28 mouse cellular contexts compared by ENCODE assay signal in the genomic region with DNA sequence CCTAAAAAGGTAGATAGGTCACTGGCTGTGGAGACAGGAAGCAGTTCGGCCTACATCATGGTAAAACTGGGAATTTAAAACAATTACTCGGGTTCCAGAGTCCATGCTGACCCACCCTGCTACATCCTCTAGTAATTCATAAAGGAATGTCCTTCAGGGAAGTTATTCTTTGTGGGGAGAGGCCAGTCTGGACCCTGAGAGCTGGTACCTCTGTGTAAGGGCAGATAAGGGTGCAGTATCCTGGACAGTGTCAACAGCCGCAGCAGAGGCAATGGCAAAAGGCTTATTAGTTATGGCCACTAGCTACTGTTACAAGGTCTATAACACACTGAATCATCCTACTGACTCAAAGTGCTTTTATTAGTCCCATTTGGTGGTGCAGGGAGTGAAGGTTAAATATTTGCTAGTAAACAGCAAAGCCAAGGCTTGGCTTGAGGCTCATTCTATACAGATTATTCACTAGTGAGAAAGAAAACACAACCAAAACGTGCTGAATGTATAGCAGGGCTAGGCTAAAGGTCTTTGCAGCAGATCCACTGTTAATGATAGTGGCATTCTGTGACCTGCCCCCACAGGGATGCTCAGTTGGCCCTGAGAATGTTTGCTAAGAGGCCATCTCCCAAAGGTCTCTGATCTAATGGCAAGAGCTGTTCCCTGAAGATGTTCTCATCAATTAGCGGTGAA. TPM values are rescaled to one million over a fixed set of nuclear protein-coding genes. Genes with fewer than 3 reads are reported as not detected.
DNase-seq lines count a peak whose midpoint lies in the region; ATAC-seq and TF ChIP-seq lines count a peak whose summit lies in the region.
"Had no signal": no experiment of that assay in that cellular context is flagged by ENCODE, and none has a peak within 500 bp of the region (broad histone marks: within the 10 kb centered on the region; RNA-seq: fewer than 3 reads in every experiment).

No protein-coding gene starts in this region.

- H3K9ac ChIP-seq in kidney, embryonic 15.5 days: no peak overlapping the region
- no peak overlapping the region for H3K9ac ChIP-seq in intestine, postnatal 0 days (ENCODE audit: low read depth, low read length)
- H3K9ac ChIP-seq: embryonic facial prominence, embryonic 13.5 days; forebrain, embryonic 12.5 days; forebrain, embryonic 15.5 days; heart, embryonic 12.5 days; heart, embryonic 15.5 days; hindbrain, embryonic 13.5 days had no signal

- 0 out of 2 replicates have a peak overlapping the region, but pooled peaks have one; percentile 19 for H3K27ac ChIP-seq in kidney, embryonic 15.5 days
- peak overlapping the region; percentile 7; the same call in 1 of the 2 replicates for H3K27ac ChIP-seq in intestine, postnatal 0 days (ENCODE audit: low read depth, low read length)
- H3K27ac ChIP-seq: embryonic facial prominence, embryonic 10.5 days; embryonic facial prominence, embryonic 13.5 days; forebrain, embryonic 12.5 days; forebrain, embryonic 15.5 days; heart, embryonic 15.5 days; hindbrain, embryonic 10.5 days; hindbrain, embryonic 13.5 days had no signal

- no peak overlapping the region for H3K4me3 ChIP-seq in kidney, embryonic 15.5 days (replicated peaks)
- no peak overlapping the region for H3K4me3 ChIP-seq in C2C12 (ENCODE audit: insufficient read depth, poor library complexity, severe bottlenecking)
- no peak overlapping the region for H3K4me3 ChIP-seq in intestine, postnatal 0 days (ENCODE audit: low read depth, low read length)
- H3K4me3 ChIP-seq: embryonic facial prominence, embryonic 10.5 days; embryonic facial prominence, embryonic 13.5 days; erythroblast, embryonic 14.5 days; forebrain, embryonic 12.5 days; forebrain, embryonic 15.5 days; heart, embryonic 12.5 days; heart, embryonic 15.5 days; hindbrain, embryonic 10.5 days; hindbrain, embryonic 13.5 days had no signal

- CTCF ChIA-PET in Patski (lab: Charles Lee): interaction anchor here (0.9 to 1.5 kb wide), 4 partner anchors 13 to 81 kb away, joined by 3 to 5 read pairs (median 4); no protein-coding TSS in a partner anchor

- H3ac ChIP-seq in C2C12 (ENCODE audit: control insufficient read depth, insufficient read length, low read depth): no peak overlapping the region

- in situ Hi-C loops in Patski (cut with MboI; ENCODE audit: low pct_unique_long_range_greater_than_20kb): no loop called here

- DNase-seq in kidney, adult 18-20 months: no peak
- peak; percentile 33 for DNase-seq in Patski (ENCODE audit: low read depth, low spot score)
- no peak for DNase-seq in right cerebral cortex, postnatal 14 days
- no peak for DNase-seq in ovary, postnatal 14 days (ENCODE audit: low spot score)
- DNase-seq in right cerebral cortex, adult 18-20 months: no peak
- DNase-seq: adrenal gland, adult 8-10 months; cerebellum, adult 11 months; cerebellum, adult 2 months; cerebellum, adult 9-11 months; cerebellum, postnatal 25 days; embryo, embryonic 11 days; gastrocnemius, postnatal 25 days; heart, adult 18-20 months; heart, postnatal 10 days; heart, postnatal 36 days had no signal

- no peaks in the 10 kb centered on the region for H3K27me3 ChIP-seq in kidney, embryonic 15.5 days
- H3K27me3 ChIP-seq in C2C12 (ENCODE audit: control insufficient read depth, insufficient read depth, insufficient read length): no peaks in the 10 kb centered on the region
- no peaks in the 10 kb centered on the region for H3K27me3 ChIP-seq in Patski
- no peaks in the 10 kb centered on the region for H3K27me3 ChIP-seq in intestine, postnatal 0 days (replicated peaks; ENCODE audit: control insufficient read depth, insufficient read depth, low read length)
- H3K27me3 ChIP-seq: embryonic facial prominence, embryonic 13.5 days; forebrain, embryonic 12.5 days; forebrain, embryonic 15.5 days; heart, embryonic 12.5 days; heart, embryonic 15.5 days; hindbrain, embryonic 13.5 days had no signal

- H3K79me3 ChIP-seq in C2C12 (ENCODE audit: low read depth): no peaks in the 10 kb centered on the region

- no peaks in the 10 kb centered on the region; the same call in 1 of the 2 replicates for H3K4me1 ChIP-seq in kidney, embryonic 15.5 days
- no peaks in the 10 kb centered on the region for H3K4me1 ChIP-seq in intestine, postnatal 0 days (replicated peaks; ENCODE audit: control insufficient read depth, insufficient read depth, low read length)
- H3K4me1 ChIP-seq: embryonic facial prominence, embryonic 10.5 days; embryonic facial prominence, embryonic 13.5 days; forebrain, embryonic 12.5 days; forebrain, embryonic 15.5 days; hindbrain, embryonic 10.5 days; hindbrain, embryonic 13.5 days had no signal

- TF ChIP-seq CTCF in C2C12 (IDR thresholded peaks at IDR 0.05; ENCODE audit: control insufficient read depth, insufficient read depth, insufficient read length): no peak
- TF ChIP-seq CTCF in Patski (IDR thresholded peaks at IDR 0.05): no peak
- no peak for TF ChIP-seq CTCF in intestine, postnatal 0 days (IDR thresholded peaks at IDR 0.05; ENCODE audit: low read depth)

- no peak overlapping the region for H3K4me2 ChIP-seq in kidney, embryonic 15.5 days
- no peak overlapping the region for H3K4me2 ChIP-seq in intestine, postnatal 0 days (replicated peaks; ENCODE audit: low read depth)
- H3K4me2 ChIP-seq: embryonic facial prominence, embryonic 13.5 days; forebrain, embryonic 12.5 days; forebrain, embryonic 15.5 days; heart, embryonic 12.5 days; heart, embryonic 15.5 days; hindbrain, embryonic 13.5 days had no signal

- POLR2A ChIA-PET in Patski (lab: Charles Lee): interaction anchor here (1.2 kb wide), 1 partner anchor 11 kb away, joined by 3 read pairs; no protein-coding TSS in a partner anchor

- WGBS in kidney, embryonic 15.5 days: 75% methylated on average over 5 of the region's 5 CpGs
- 56% methylated on average over 5 of the region's 5 CpGs for WGBS in intestine, postnatal 0 days

- H3K36me3 ChIP-seq in kidney, embryonic 15.5 days: peaks cover 69% of the 10 kb centered on the region
- peaks cover 27% of the 10 kb centered on the region for H3K36me3 ChIP-seq in C2C12 (ENCODE audit: control insufficient read depth, insufficient read depth)
- H3K36me3 ChIP-seq in intestine, postnatal 0 days (ENCODE audit: control insufficient read depth, insufficient read depth): peaks cover 5% of the 10 kb centered on the region; the same call in 1 of the 2 replicates

- ATAC-seq in kidney, embryonic 15.5 days (replicated peaks; ENCODE audit: low FRiP score): no peak
- ATAC-seq in Patski: peak; percentile 93
- peak; percentile 72 for ATAC-seq in intestine, postnatal 0 days
- ATAC-seq: forebrain, embryonic 15.5 days had no signal

- no peaks in the 10 kb centered on the region for H3K79me2 ChIP-seq in C2C12 (ENCODE audit: control insufficient read depth, insufficient read depth)

- no peaks in the 10 kb centered on the region for H3K9me3 ChIP-seq in kidney, embryonic 15.5 days (replicated peaks)
- no peaks in the 10 kb centered on the region for H3K9me3 ChIP-seq in intestine, postnatal 0 days (ENCODE audit: control insufficient read depth)
- H3K9me3 ChIP-seq: embryonic facial prominence, embryonic 10.5 days; embryonic facial prominence, embryonic 13.5 days; forebrain, embryonic 12.5 days; forebrain, embryonic 15.5 days; heart, embryonic 12.5 days; heart, embryonic 15.5 days; hindbrain, embryonic 13.5 days had no signal

TF ChIP-seq in C2C12, 6 proteins besides CTCF, POLR2A, EP300 and RAD21:
- TF ChIP-seq MYOD1 (IDR thresholded peaks at IDR 0.05; ENCODE audit: control insufficient read depth, insufficient read length, low read depth) (peak; percentile 7), MYOG (IDR thresholded peaks at IDR 0.05; ENCODE audit: control insufficient read depth, extremely low read depth, insufficient read length) (no peak), CEBPB (IDR thresholded peaks at IDR 0.05; ENCODE audit: low read depth) (no peak), FOSL1 (IDR thresholded peaks at IDR 0.05; ENCODE audit: insufficient read depth, low read length, poor library complexity, severe bottlenecking) (no peak), MAX (IDR thresholded peaks at IDR 0.05) (no peak), USF1 (IDR thresholded peaks at IDR 0.05; ENCODE audit: low read depth) (no peak)

RNA-seq across cellular contexts. Expression of a gene that starts 59.8 kb away (rescaled TPM):
- polyA plus RNA-seq in kidney, embryonic 15.5 days (2015; fragmentation: Nextera tagmentation; extraction: Ambion mirVana): 0.38 and 0.51 TPM in 2 replicates
- 0.18 TPM for polyA plus RNA-seq in C2C12 (2012; fragmentation: generic; extraction: Trizol)
- 0.67 TPM for polyA plus RNA-seq in Patski (2021)
- 0.22 and 0.27 TPM in 2 replicates for polyA plus RNA-seq in intestine, postnatal 0 days (2015; fragmentation: Nextera tagmentation; extraction: Ambion mirVana)
- polyA plus RNA-seq: erythroblast, embryonic 14.5 days; gonadal fat pad, adult 2 months had no signal
